Mouse (Mus musculus) embryonic facial prominence, embryonic 15.5 days (tissue): ENCODE data around the gene Rpl23. TPM values are rescaled to one million over a fixed set of nuclear protein-coding genes. Genes with fewer than 3 reads are reported as not detected.
"Not testable (repeated sequence)": the region's sequence is repeated elsewhere in the genome, so short reads cannot be mapped to it uniquely, and the experiment has no call there.

Experiments used
- ATAC-seq: fragments of 200-750 bp; cut with Nextera tagmentation; 2 replicates; pipeline ENCODE4 v1.8.0; 2017; ENCODE audit warnings: low read depth, moderate TSS enrichment; ENCODE audit not compliant: insufficient number of reproducible peaks, low FRiP score, low TSS enrichment
- H3K27ac ChIP-seq: fragments of 300-500 bp; sonication (generic); replicated peaks from 2 replicates; pipeline ENCODE4 v1.5.1; 2015; ENCODE audit warnings: mild to moderate bottlenecking, inconsistent platforms
- H3K27me3 ChIP-seq: fragments of 300-500 bp; sonication (generic); 2 replicates; pipeline ENCODE4 v1.6.1; 2015; ENCODE audit warnings: inconsistent platforms
- H3K36me3 ChIP-seq: fragments of 300-500 bp; sonication (generic); 2 replicates; pipeline ENCODE4 v1.6.1; 2015; ENCODE audit warnings: mild to moderate bottlenecking, inconsistent platforms
- H3K4me1 ChIP-seq: fragments of 300-500 bp; sonication (generic); 2 replicates; pipeline ENCODE4 v1.6.1; 2015; ENCODE audit warnings: inconsistent platforms
- H3K4me2 ChIP-seq: fragments of 300-500 bp; sonication (generic); replicated peaks from 2 replicates; pipeline ENCODE4 v1.6.1; 2015; ENCODE audit warnings: mild to moderate bottlenecking, inconsistent platforms
- H3K4me3 ChIP-seq: fragments of 300-500 bp; sonication (generic); replicated peaks from 2 replicates; pipeline ENCODE4 v1.5.1; 2015; ENCODE audit warnings: mild to moderate bottlenecking, inconsistent platforms
- H3K9ac ChIP-seq: fragments of 300-500 bp; sonication (generic); 2 replicates; pipeline ENCODE4 v1.6.1; 2015; ENCODE audit warnings: inconsistent platforms
- H3K9me3 ChIP-seq: fragments of 300-500 bp; sonication (generic); replicated peaks from 2 replicates; pipeline ENCODE4 v1.6.1; 2016; ENCODE audit warnings: inconsistent platforms
- WGBS: fragments of 180-500 bp; shearing (Covaris S2); methylation state at CpG from one replicate; pipeline ENCODE4 v1.1.7; 2015; 5-methylcytosine and 5-hydroxymethylcytosine counted together
- microRNA-seq: library from miRNA; unstranded; fragments of <30 nt; microRNA quantifications from one replicate; pipeline ENCODE4, GENCODE M21; 2016; ENCODE audit warnings: borderline number of aligned reads
- polyA plus RNA-seq: library from polyadenylated mRNA; unstranded; fragments of >200 nt; fragmentation: Nextera tagmentation; extraction: Ambion mirVana; gene quantifications from 2 replicates; pipeline ENCODE4 v1.2.1, GENCODE M21; 2015

Rpl23 gene
- polyA plus RNA-seq, 1 experiment from 2014 or later, result 567 TPM

DNA sequence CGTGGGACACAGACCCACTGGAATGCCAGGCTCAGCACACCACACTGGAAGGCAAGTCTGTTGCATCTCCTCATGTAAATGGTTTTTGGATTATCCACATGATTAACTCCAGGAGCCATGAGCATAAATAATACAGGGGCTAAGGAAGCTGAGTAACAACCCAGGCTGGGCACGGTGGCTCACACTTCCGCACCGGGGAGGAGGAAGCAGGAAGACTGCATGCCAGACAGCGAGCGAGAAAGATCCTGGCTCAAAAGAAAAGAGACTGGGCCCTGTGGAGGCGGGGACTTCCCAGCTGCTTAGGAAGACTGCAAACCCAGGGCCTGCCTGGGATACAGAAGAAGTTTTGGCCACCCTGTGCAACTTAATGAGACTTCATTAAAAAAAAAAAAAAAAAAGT lies 42.0 kb downstream of the Rpl23 start:
- ATAC-seq, result no peak
- H3K4me3 ChIP-seq, result no peak overlapping the region; the same call in 1 of the 2 replicates
- H3K36me3 ChIP-seq, result 0 out of 2 replicates have a peak, but pooled peaks cover 2% of the 10 kb centered on the region
- no peaks in the 10 kb centered on the region for H3K9me3 ChIP-seq
- 35% methylated on average over 7 of the region's 7 CpGs for WGBS
- no peaks in the 10 kb centered on the region for H3K27me3 ChIP-seq
- H3K27ac ChIP-seq, result peak overlapping the region; percentile 60
- H3K4me1 ChIP-seq, result peaks cover 42% of the 10 kb centered on the region
- H3K4me2 ChIP-seq, result no peak overlapping the region
- no peak overlapping the region for H3K9ac ChIP-seq

DNA sequence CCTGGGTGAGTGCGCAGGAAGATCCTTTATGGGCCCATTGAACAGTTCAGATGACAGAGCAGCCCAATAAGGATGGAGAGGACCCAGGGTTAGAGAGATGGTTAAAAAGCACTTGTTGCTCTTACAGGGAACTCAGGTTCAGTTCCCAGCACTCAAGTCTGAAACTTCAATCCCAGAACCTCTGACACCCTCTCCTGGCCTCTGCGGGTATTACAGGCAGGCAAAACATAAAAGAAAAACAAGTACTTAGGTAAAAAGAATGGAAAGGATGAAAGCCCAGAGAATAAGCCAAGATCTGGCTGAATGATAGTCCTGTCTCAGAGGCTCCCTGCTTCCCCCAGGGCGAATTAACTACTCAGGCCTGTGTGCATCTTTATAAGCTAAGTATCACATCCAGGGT lies 43.1 kb downstream of the Rpl23 start:
- no peak overlapping the region for H3K27ac ChIP-seq
- no peaks in the 10 kb centered on the region for H3K9me3 ChIP-seq
- H3K27me3 ChIP-seq, result no peaks in the 10 kb centered on the region
- 93% methylated on average over 3 of the region's 3 CpGs for WGBS
- no peak overlapping the region for H3K4me3 ChIP-seq
- H3K36me3 ChIP-seq, result 0 out of 2 replicates have a peak, but pooled peaks cover 2% of the 10 kb centered on the region
- H3K4me2 ChIP-seq, result no peak overlapping the region
- peaks cover 43% of the 10 kb centered on the region for H3K4me1 ChIP-seq
- no peak overlapping the region for H3K9ac ChIP-seq
- no peak for ATAC-seq

DNA sequence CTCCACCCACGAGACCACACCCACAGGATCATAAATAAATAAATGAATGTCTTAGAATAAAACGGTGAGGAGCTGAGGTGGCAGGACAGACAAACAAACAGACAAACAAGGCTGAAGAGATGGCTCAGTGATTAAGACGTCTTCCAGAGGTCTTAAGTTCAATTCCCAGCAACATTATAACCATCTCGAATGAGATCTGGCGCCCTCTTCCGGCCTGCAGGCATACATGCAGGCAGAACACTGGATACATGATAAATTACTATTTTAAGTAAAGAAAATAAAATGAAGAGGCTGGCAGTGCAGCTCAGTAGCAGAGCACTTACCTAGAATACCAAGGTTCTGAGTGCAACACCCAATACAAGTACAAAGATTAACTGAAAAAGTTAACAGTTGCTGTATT lies 43.5 kb downstream of the Rpl23 start:
- no peak for ATAC-seq
- Histone ChIP-seq H3K4me1 (peaks cover 46% of the 10 kb centered on the region), H3K9me3 (no peaks in the 10 kb centered on the region), H3K27ac (no peak overlapping the region), H3K9ac (no peak overlapping the region), H3K4me3 (no peak overlapping the region), H3K27me3 (no peaks in the 10 kb centered on the region), H3K4me2 (no peak overlapping the region), H3K36me3 (0 out of 2 replicates have a peak, but pooled peaks cover 2% of the 10 kb centered on the region)
- 64% methylated on average over 6 of the region's 6 CpGs for WGBS

- H3K9ac ChIP-seq, result no peak overlapping the region
- peak overlapping the region; percentile 34; the same call in 1 of the 2 replicates for H3K27ac ChIP-seq
- peaks cover 6% of the 10 kb centered on the region; the same call in 1 of the 2 replicates for H3K36me3 ChIP-seq
- no peaks in the 10 kb centered on the region for H3K27me3 ChIP-seq
- no peak overlapping the region for H3K4me2 ChIP-seq
- H3K4me1 ChIP-seq, result peaks cover 40% of the 10 kb centered on the region
- no peak for ATAC-seq
- H3K4me3 ChIP-seq, result no peak overlapping the region
- H3K9me3 ChIP-seq, result no peaks in the 10 kb centered on the region
- WGBS, result 42% methylated on average over 4 of the region's 4 CpGs
Observed at GRCm38 (mm10) chr11:97737600-97737999, 44.6 kb downstream of the Rpl23 start.

DNA sequence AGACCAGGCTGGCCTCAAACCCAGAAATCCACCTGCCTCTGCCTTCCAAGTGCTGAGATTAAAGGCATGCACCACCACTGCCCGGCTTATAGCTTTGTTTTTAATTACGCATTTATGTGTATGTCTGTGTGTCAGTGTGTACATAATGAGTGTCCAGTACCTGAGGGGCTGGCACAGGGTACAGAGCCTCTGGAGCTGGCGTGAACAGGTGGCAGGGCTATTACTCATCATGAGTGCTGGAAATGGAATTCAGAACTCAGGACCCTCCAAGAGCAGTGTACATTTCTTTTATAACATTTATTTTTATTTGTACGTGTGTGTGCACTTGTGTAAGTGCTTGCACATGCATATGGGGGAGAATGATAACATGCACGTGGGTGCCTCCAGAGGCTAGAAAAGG lies 45.6 kb downstream of the Rpl23 start:
- peaks cover 32% of the 10 kb centered on the region for H3K4me1 ChIP-seq
- H3K9ac ChIP-seq, result no peak overlapping the region
- H3K27ac ChIP-seq, result no peak overlapping the region
- H3K9me3 ChIP-seq, result no peaks in the 10 kb centered on the region
- H3K36me3 ChIP-seq, result peaks cover 15% of the 10 kb centered on the region
- no peaks in the 10 kb centered on the region for H3K27me3 ChIP-seq
- WGBS, result 89% methylated on average over 5 of the region's 5 CpGs
- H3K4me3 ChIP-seq, result no peak overlapping the region
- ATAC-seq, result no peak
- no peak overlapping the region for H3K4me2 ChIP-seq

DNA sequence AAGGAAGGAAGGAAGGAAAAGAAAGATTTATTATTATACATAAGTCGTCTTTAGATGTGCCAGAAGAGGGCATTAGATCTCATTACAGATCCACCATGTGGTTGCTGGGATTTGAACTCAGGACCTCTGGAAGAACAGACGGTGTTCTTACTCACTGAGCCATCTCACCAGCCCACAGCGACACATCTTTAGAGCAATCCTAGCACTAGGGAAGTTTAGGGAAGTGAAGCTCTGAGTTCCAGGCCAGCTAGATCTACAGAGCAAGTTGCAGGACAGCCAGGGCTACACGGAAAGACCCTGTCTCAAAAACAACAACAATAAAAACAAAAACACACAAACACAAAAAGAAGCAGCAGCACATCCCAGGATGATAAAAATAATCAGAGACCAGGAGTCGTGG lies 47.4 kb downstream of the Rpl23 start:
- not testable (repeated sequence) for H3K4me2 ChIP-seq, H3K9ac ChIP-seq, H3K9me3 ChIP-seq, H3K27ac ChIP-seq, H3K27me3 ChIP-seq, ATAC-seq, H3K4me3 ChIP-seq
- Histone ChIP-seq H3K36me3 (peaks cover 31% of the 10 kb centered on the region), H3K4me1 (peaks cover 24% of the 10 kb centered on the region)
- 82% methylated on average over 5 of the region's 5 CpGs for WGBS

DNA sequence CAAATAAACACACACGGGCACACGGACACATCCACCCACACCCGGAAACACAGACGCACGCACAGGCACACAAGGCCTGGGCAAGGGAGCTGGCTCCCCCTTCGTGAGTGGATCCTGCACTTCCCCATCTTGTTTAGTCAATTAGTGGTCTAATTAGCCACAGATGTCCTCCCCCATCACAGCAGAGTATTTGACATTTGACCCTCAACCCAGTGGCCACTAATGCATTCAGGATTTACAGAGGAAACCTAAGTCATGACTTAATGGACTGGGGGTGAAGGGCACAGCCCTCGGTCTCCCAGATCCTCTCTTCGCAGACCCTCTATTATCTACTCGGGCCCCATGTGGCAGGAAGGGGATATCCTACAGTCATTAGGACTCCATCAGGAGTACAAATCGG lies 48.5 kb downstream of the Rpl23 start:
- no peak overlapping the region for H3K4me3 ChIP-seq
- ATAC-seq, result no peak
- H3K9ac ChIP-seq, result no peak overlapping the region
- H3K4me2 ChIP-seq, result no peak overlapping the region
- no peaks in the 10 kb centered on the region for H3K27me3 ChIP-seq
- H3K27ac ChIP-seq, result peak overlapping the region; percentile 6; the same call in 1 of the 2 replicates
- peaks cover 38% of the 10 kb centered on the region for H3K36me3 ChIP-seq
- WGBS, result 16% methylated on average over 10 of the region's 10 CpGs
- H3K4me1 ChIP-seq, result peaks cover 23% of the 10 kb centered on the region
- H3K9me3 ChIP-seq, result no peaks in the 10 kb centered on the region

DNA sequence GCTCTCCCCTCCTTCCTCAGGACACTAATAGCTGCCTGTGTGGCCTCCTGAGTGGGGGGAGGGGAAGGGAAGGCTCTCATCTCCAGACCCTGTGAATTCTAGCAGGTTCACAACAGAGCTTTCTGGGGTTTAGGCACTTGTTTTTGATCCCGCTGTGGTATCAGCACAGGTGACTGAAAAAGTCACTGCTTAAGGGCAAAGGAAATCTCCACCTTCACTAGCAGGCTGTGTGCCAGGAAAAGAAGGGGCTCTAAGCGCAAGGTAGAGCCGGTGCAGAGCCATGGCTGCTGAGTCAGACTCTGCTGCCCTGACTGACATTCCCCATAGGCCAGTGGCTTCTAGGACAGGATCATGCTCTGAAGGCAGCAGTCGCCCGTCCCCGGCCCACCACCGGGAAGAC lies 53.5 kb downstream of the Rpl23 start:
- 64% methylated on average over 7 of the region's 7 CpGs for WGBS
- H3K9me3 ChIP-seq, result no peaks in the 10 kb centered on the region
- no peak overlapping the region for H3K27ac ChIP-seq
- H3K36me3 ChIP-seq, result peaks cover 83% of the 10 kb centered on the region
- no peak overlapping the region for H3K9ac ChIP-seq
- no peak overlapping the region for H3K4me2 ChIP-seq
- peaks cover 6% of the 10 kb centered on the region for H3K4me1 ChIP-seq
- no peak overlapping the region for H3K4me3 ChIP-seq
- H3K27me3 ChIP-seq, result no peaks in the 10 kb centered on the region
- no peak for ATAC-seq

- WGBS, result 64% methylated on average over 7 of the region's 7 CpGs
Observed at GRCm38 (mm10) chr11:97728311-97728710, 53.9 kb downstream of the Rpl23 start.

More at GRCm38 (mm10) chr11:97728311-97728710, 53.9 kb downstream of the Rpl23 start:
- Histone ChIP-seq H3K4me3 (no peak overlapping the region), H3K9me3 (no peaks in the 10 kb centered on the region), H3K36me3 (peaks cover 87% of the 10 kb centered on the region), H3K4me2 (no peak overlapping the region), H3K27me3 (no peaks in the 10 kb centered on the region), H3K4me1 (0 out of 2 replicates have a peak, but pooled peaks cover 2% of the 10 kb centered on the region), H3K9ac (no peak overlapping the region), H3K27ac (no peak overlapping the region)
- ATAC-seq, result no peak

Small RNA genes lying within 50 kb of the gene (microRNA-seq; reads per million reads assigned to microRNA genes)
- gene Mir8102, result not detected

Other genes starting within 250 kb of the Rpl23 start
- gene Srcin1, start 206.3 kb downstream of the Rpl23 start, polyA plus RNA-seq, result 2.0 and 2.2 TPM in 2 replicates
- gene Epop, start 152.7 kb downstream of the Rpl23 start, polyA plus RNA-seq, result 3.7 and 4.3 TPM in 2 replicates
- 2.6 and 3.2 TPM in 2 replicates for gene Mllt6, start 119.0 kb downstream of the Rpl23 start, polyA plus RNA-seq
- gene Cisd3, start 96.6 kb downstream of the Rpl23 start, polyA plus RNA-seq, result 30.7 and 32.7 TPM in 2 replicates
- gene Pcgf2, start 81.9 kb downstream of the Rpl23 start, polyA plus RNA-seq, result 12.0 and 12.6 TPM in 2 replicates
- 440 and 475 TPM in 2 replicates for gene Psmb3, start 79.0 kb downstream of the Rpl23 start, polyA plus RNA-seq
- gene Pip4k2b, start 37.7 kb downstream of the Rpl23 start, polyA plus RNA-seq, result 1.7 and 2.0 TPM in 2 replicates
- 18.0 and 20.7 TPM in 2 replicates for gene Cwc25, start 15.9 kb downstream of the Rpl23 start, polyA plus RNA-seq
- gene 1700001P01Rik, start 6.5 kb downstream of the Rpl23 start, polyA plus RNA-seq, result 0.95 TPM in 1 of 2 replicates, not detected in the other
- 117 and 121 TPM in 2 replicates for gene Lasp1, start 16.6 kb upstream of the Rpl23 start, polyA plus RNA-seq
- gene B230217C12Rik, start 58.3 kb upstream of the Rpl23 start, polyA plus RNA-seq, result 6.8 and 7.4 TPM in 2 replicates
- 0.39 and 0.57 TPM in 2 replicates for gene Fbxo47, start 101.7 kb upstream of the Rpl23 start, polyA plus RNA-seq
- 2.3 TPM in 2 replicates for gene Plxdc1, start 204.0 kb upstream of the Rpl23 start, polyA plus RNA-seq
- gene Arl5c, start 213.7 kb upstream of the Rpl23 start, polyA plus RNA-seq, result 13.0 and 14.7 TPM in 2 replicates
- gene Cacnb1, start 240.6 kb upstream of the Rpl23 start, polyA plus RNA-seq, result 21.3 and 22.0 TPM in 2 replicates
- gene Rpl19, start 244.3 kb upstream of the Rpl23 start, polyA plus RNA-seq, result 1,021 and 1,069 TPM in 2 replicates